Mouse (Mus musculus) midbrain, postnatal 0 days (tissue): ENCODE data around the gene Nphs1. TPM values are rescaled to one million over a fixed set of nuclear protein-coding genes. Genes with fewer than 3 reads are reported as not detected.

Source experiments
- ATAC-seq: fragments of 200-750 bp; cut with Nextera tagmentation; 2 replicates; pipeline ENCODE4 v1.8.0; 2017; ENCODE audit warnings: moderate number of reproducible peaks, mild to moderate bottlenecking, moderate TSS enrichment, moderate library complexity; ENCODE audit not compliant: low FRiP score
- DNase-seq: peaks from one replicate; pipeline ENCODE4 v3.0.0-alpha.2; 2015; ENCODE audit warnings: low spot score
- H3K27ac ChIP-seq: fragments of 300-500 bp; sonication (generic); 2 replicates; pipeline ENCODE4 v1.5.1; 2014; ENCODE audit warnings: low read depth, mild to moderate bottlenecking, low read length, mixed read lengths
- H3K27me3 ChIP-seq: fragments of 300-500 bp; sonication (generic); 2 replicates; pipeline ENCODE4 v1.6.1; 2014; ENCODE audit warnings: low read length, control low read depth, mixed read lengths; ENCODE audit not compliant: insufficient read depth
- H3K36me3 ChIP-seq: fragments of 300-500 bp; sonication (generic); 2 replicates; pipeline ENCODE4 v1.6.1; 2014; ENCODE audit warnings: low read length, control low read depth, mixed read lengths; ENCODE audit not compliant: insufficient read depth
- H3K4me1 ChIP-seq: fragments of 300-500 bp; sonication (generic); 2 replicates; pipeline ENCODE4 v1.6.1; 2014; ENCODE audit warnings: mild to moderate bottlenecking, control low read depth, antibody characterized with exemption, low read length, mixed read lengths; ENCODE audit not compliant: insufficient read depth
- H3K4me2 ChIP-seq: fragments of 300-500 bp; sonication (generic); 2 replicates; pipeline ENCODE4 v1.6.1; 2014; ENCODE audit warnings: low read depth, mild to moderate bottlenecking, low read length, mixed read lengths; ENCODE audit not compliant: poor library complexity, severe bottlenecking
- H3K4me3 ChIP-seq: fragments of 300-500 bp; sonication (generic); 2 replicates; pipeline ENCODE4 v1.5.1; 2014; ENCODE audit warnings: low read depth, mild to moderate bottlenecking, low read length, moderate library complexity
- H3K9ac ChIP-seq: fragments of 300-500 bp; sonication (generic); replicated peaks from 2 replicates; pipeline ENCODE4 v1.6.1; 2014; ENCODE audit warnings: mild to moderate bottlenecking, low read length, moderate library complexity, mixed read lengths; ENCODE audit not compliant: poor library complexity, severe bottlenecking
- H3K9me3 ChIP-seq: fragments of 300-500 bp; sonication (generic); 2 replicates; pipeline ENCODE4 v1.6.1; 2016; ENCODE audit warnings: low read length, control low read depth
- CTCF ChIP-seq: IDR thresholded peaks from 2 replicates; pipeline ENCODE4 v1.5.1; 2016; ENCODE audit warnings: antibody characterized with exemption, mild to moderate bottlenecking
- WGBS: fragments of 180-500 bp; shearing (Covaris S2); extraction: QIAGEN DNeasy Blood & Tissue Kit; methylation state at CpG from one replicate; pipeline ENCODE4 v1.1.7; 2014; 5-methylcytosine and 5-hydroxymethylcytosine counted together
- polyA plus RNA-seq: library from polyadenylated mRNA; unstranded; fragments of >200 nt; fragmentation: Nextera tagmentation; extraction: Ambion mirVana; gene quantifications from 2 replicates; pipeline ENCODE4 v1.2.1, GENCODE M21; 2015
- total RNA-seq: library from RNA; depleted of rRNA; stranded (reverse); fragments of >200 nt; gene quantifications from 2 replicates; pipeline ENCODE4 v1.2.3, GENCODE M21; 2014; rRNA removed

Nphs1 gene
- total RNA-seq (0.33 TPM in 1 of 2 replicates, not detected in the other), polyA plus RNA-seq (0.11 TPM in 1 of 2 replicates, not detected in the other)

GRCm38 (mm10) chr7:30457629-30458330 lies at the start of gene Nphs1, which contains the start of gene Kirrel2:
Gene Nphs1, plus strand, starts transcription at chr7:30458315.
Gene Kirrel2, minus strand, starts transcription at chr7:30457690.
- Histone ChIP-seq H3K36me3 (no peaks in the 10 kb centered on the region), H3K27ac (no peak within 1 kb of the TSS), H3K9ac (0 out of 2 replicates have a peak within 1 kb of the TSS, but pooled peaks have one; percentile 5), H3K4me1 (peaks cover 8% of the 10 kb centered on the region; the same call in 1 of the 2 replicates), H3K4me3 (peak within 1 kb of the TSS; percentile 29), H3K4me2 (peak within 1 kb of the TSS; percentile 59), H3K27me3 (peaks cover 66% of the 10 kb centered on the region), H3K9me3 (no peaks in the 10 kb centered on the region)
- DNase-seq (peak; percentile 73), ATAC-seq (peak; percentile 44; the same call in 1 of the 2 replicates)
- TF ChIP-seq CTCF = no peak
- WGBS = under 1% methylated on average over 16 of the region's 16 CpGs

DNA sequence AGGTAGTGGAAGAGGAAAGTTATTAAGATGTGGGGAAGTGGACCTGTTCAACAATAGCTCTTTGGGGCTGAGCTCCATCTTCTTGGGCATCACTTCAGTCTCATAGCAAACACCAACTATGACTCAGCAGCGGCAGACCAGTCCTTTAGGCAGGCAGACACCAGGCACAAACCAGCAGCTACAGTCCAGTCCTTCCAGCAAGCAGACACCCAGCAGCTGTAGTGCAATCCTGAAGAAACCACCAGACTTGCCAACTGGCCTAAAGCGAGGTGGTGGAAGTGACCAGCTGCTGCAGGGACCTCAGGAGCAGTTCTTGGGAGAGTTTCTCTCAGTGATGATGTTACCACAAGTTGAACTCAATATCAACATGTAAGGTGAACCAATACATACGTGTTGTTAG lies 49.5 kb upstream of the Nphs1 start:
- no peak overlapping the region for H3K9ac ChIP-seq
- no peak for ATAC-seq
- no peaks in the 10 kb centered on the region for H3K4me1 ChIP-seq
- no peak for DNase-seq
- H3K9me3 ChIP-seq = no peaks in the 10 kb centered on the region
- 86% methylated on average over 3 of the region's 3 CpGs for WGBS
- no peak overlapping the region for H3K4me3 ChIP-seq
- no peaks in the 10 kb centered on the region for H3K36me3 ChIP-seq
- no peak overlapping the region for H3K27ac ChIP-seq
- H3K4me2 ChIP-seq = no peak overlapping the region
- no peak for TF ChIP-seq CTCF
- 0 out of 2 replicates have a peak, but pooled peaks cover 3% of the 10 kb centered on the region for H3K27me3 ChIP-seq

GRCm38 (mm10) chr7:30409789-30410188 lies 48.3 kb upstream of the Nphs1 start:
- no peak overlapping the region for H3K9ac ChIP-seq
- H3K4me1 ChIP-seq = no peaks in the 10 kb centered on the region
- no peak for DNase-seq
- H3K27ac ChIP-seq = no peak overlapping the region
- H3K9me3 ChIP-seq = no peaks in the 10 kb centered on the region
- 93% methylated on average over 2 of the region's 2 CpGs for WGBS
- no peaks in the 10 kb centered on the region for H3K36me3 ChIP-seq
- H3K4me2 ChIP-seq = no peak overlapping the region
- H3K4me3 ChIP-seq = no peak overlapping the region
- ATAC-seq = no peak
- H3K27me3 ChIP-seq = 0 out of 2 replicates have a peak, but pooled peaks cover 3% of the 10 kb centered on the region
- no peak for TF ChIP-seq CTCF

- no peak overlapping the region for H3K27ac ChIP-seq
- no peaks in the 10 kb centered on the region for H3K4me1 ChIP-seq
- DNase-seq (no peak), ATAC-seq (no peak)
- no peak for TF ChIP-seq CTCF
- 0 out of 2 replicates have a peak, but pooled peaks cover 3% of the 10 kb centered on the region for H3K27me3 ChIP-seq
- H3K9me3 ChIP-seq = no peaks in the 10 kb centered on the region
- no peak overlapping the region for H3K9ac ChIP-seq
- WGBS = 80% methylated on average over 3 of the region's 3 CpGs
- no peaks in the 10 kb centered on the region for H3K36me3 ChIP-seq
- no peak overlapping the region for H3K4me3 ChIP-seq
- no peak overlapping the region for H3K4me2 ChIP-seq
Measured at GRCm38 (mm10) chr7:30411023-30411422, 47.1 kb upstream of the Nphs1 start.

- no peak overlapping the region for H3K4me2 ChIP-seq
- H3K4me1 ChIP-seq = no peaks in the 10 kb centered on the region
- no peak overlapping the region for H3K9ac ChIP-seq
- TF ChIP-seq CTCF = no peak
- 0 out of 2 replicates have a peak, but pooled peaks cover 3% of the 10 kb centered on the region for H3K27me3 ChIP-seq
- no peak overlapping the region for H3K27ac ChIP-seq
- no peaks in the 10 kb centered on the region for H3K36me3 ChIP-seq
- DNase-seq = no peak
- H3K4me3 ChIP-seq = no peak overlapping the region
- H3K9me3 ChIP-seq = no peaks in the 10 kb centered on the region
- no peak for ATAC-seq
- 58% methylated on average over 4 of the region's 4 CpGs for WGBS
Measured at GRCm38 (mm10) chr7:30412735-30413147, 45.4 kb upstream of the Nphs1 start.

DNA sequence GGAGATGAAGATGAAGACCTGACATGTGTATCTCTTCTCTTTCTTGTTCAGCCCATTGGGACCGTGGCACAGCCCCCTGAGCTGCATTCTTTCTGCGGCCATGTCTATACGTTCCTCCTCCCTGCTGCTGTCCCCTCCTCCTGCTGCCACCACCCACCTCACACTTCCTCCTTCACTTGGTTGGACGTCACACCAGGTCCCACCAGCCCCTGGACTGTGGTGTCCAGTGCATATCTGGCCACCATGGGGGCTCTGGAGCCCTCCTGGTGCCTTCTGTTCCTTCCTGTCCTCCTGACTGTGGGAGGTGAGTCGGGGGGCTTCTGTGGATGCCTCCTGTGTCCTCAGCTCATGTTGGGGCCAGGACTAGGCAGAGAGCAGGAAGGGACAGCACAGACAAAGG lies 44.5 kb upstream of the Nphs1 start, which contains the start of gene Tyrobp:
Gene Tyrobp, plus strand, starts transcription at position 165 of the 400 bp plus-strand sequence.
- Histone ChIP-seq H3K4me2 (no peak within 1 kb of the TSS), H3K9ac (no peak within 1 kb of the TSS), H3K4me3 (no peak within 1 kb of the TSS), H3K27me3 (0 out of 2 replicates have a peak, but pooled peaks cover 3% of the 10 kb centered on the region), H3K9me3 (no peaks in the 10 kb centered on the region), H3K27ac (no peak within 1 kb of the TSS), H3K36me3 (no peaks in the 10 kb centered on the region), H3K4me1 (no peaks in the 10 kb centered on the region)
- WGBS = 67% methylated on average over 5 of the region's 5 CpGs
- DNase-seq (no peak), ATAC-seq (no peak)
- no peak for TF ChIP-seq CTCF
